Mouse (Mus musculus) E14TG2a.4 (cell line): ENCODE data around the gene Zfp773.

Experiments used
- CTCF ChIP-seq: conservative IDR thresholded peaks from 2 replicates; pipeline ENCODE4 v1.5.1; 2014; ENCODE audit warnings: low read length
- NANOG ChIP-seq: IDR thresholded peaks from 2 replicates; pipeline ENCODE4 v1.6.1; 2014; ENCODE audit warnings: borderline replicate concordance, low read length, mixed read lengths
- POU5F1 ChIP-seq: IDR thresholded peaks from 2 replicates; pipeline ENCODE4 v1.6.1; 2014; ENCODE audit warnings: low read length, borderline replicate concordance

DNA sequence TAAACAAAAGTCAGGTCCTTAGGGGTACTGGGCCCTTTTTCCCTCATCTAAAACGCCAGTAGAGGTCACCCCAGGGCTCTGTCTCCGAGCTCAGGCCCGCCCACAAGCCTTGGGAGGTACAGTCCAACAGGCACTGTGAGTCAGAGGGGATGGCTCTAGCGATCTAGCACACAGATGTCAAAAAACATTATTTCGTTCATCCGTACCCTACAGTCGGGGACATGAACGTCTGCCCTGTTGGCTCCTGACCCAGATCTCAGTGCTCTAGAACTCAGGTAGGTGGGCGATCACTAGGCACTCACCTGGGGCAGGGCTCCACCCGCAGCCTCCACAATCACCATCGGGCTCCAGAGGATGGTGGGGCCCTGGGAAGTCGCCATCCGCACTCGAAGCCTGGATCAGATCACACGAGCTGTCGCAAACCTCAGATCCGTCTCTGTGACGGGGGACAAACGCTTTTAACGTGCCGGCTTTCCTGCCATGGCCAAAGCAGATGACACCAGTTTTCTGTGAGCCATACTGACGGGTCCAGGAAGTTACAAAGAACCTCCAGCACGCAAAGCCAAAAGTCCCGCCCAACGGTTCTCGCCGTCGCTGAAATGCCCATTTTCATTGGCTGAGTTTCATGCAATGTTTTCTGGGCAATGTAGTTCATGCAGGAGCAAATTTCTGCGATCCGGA lies 15.5 kb downstream of the Zfp773 start, which contains the start of gene Zfp954:
- TF ChIP-seq CTCF (peak; percentile 34), POU5F1 (no peak), NANOG (no peak)
